Mouse (Mus musculus) adrenal gland, postnatal 14 days (tissue): ENCODE measurements at regions not wholly inside any gene's neighbourhood (a gene's known extent, or its start where the extent isn't known, plus 50 kb on each side); places are given as distances from the start of the nearest gene placed in this dataset.

Source experiments
- DNase-seq: peaks from one replicate; pipeline ENCODE4 v3.0.0; 2021; ENCODE audit warnings: mixed read lengths

DNA sequence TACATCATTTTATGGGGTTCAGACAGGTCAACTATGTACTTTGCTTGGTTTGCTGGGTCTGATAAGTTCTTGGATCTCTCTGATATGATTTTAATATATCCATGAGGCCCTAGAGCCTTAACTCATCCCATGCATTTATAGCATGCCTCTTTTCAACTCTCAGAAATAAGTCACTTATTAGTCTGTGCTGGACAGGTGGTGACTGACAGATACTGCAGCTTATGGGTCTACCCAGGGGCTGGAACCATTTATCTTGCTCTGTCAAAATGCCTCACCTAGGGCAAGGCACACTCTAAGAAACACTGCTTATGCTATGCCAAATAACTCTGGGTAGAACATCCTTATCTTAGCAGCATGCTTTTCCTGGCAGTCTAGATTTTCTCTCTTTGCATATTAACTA is 225.6 kb downstream of the Mbnl1 start:
- DNase-seq, result no peak

GRCm38 (mm10) chr3:60707139-60707538 is 234.5 kb downstream of the Mbnl1 start:
- DNase-seq, result no peak

DNA sequence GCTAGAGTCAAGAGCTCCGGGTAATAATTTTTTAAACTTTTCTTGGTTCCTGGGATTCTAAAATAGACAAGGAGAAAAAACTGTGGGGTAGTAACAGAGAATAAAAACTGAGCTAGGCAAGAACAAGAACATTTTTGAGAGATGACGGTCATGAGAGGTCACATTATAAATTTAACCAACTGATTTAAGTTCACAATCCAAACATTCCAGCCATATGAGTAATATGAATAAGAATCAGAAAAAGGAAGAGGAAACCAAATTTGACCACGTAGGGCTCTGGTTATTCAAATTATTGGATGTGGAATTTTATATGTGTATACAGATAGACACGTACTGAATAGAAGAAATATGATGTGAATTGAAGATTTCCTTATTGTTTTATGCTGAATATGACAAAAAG is 240.3 kb downstream of the Mbnl1 start:
- no peak for DNase-seq

- DNase-seq, result no peak
Observed at GRCm38 (mm10) chr3:60720322-60720721, 247.7 kb downstream of the Mbnl1 start.

GRCm38 (mm10) chr3:60731331-60731730 is 258.7 kb downstream of the Mbnl1 start:
- DNase-seq, result no peak

GRCm38 (mm10) chr3:60740543-60741294 is 261.9 kb upstream of the P2ry1 start:
- DNase-seq, result peak; percentile 17

DNA sequence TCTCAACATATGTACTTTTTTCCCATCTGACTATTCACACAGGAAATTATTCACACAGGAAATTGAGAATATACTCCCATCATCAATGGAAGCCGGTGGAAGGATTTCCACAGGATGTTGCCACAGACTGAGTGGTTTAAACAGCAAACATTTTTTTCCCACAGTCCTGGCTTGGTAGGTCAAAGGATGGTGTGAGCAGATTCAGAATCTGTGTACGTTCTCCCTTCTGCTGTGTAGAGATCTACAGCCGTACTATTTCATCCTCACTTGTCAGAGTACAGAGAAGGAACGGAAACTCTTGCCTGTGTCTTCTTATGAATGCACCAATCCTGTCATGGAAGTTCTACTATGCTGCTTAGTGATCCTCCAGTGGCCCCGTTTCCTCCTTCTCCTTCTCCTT is 261.2 kb upstream of the P2ry1 start:
- DNase-seq, result no peak

- no peak for DNase-seq
Observed at GRCm38 (mm10) chr3:60742232-60742631, 260.4 kb upstream of the P2ry1 start.

DNA sequence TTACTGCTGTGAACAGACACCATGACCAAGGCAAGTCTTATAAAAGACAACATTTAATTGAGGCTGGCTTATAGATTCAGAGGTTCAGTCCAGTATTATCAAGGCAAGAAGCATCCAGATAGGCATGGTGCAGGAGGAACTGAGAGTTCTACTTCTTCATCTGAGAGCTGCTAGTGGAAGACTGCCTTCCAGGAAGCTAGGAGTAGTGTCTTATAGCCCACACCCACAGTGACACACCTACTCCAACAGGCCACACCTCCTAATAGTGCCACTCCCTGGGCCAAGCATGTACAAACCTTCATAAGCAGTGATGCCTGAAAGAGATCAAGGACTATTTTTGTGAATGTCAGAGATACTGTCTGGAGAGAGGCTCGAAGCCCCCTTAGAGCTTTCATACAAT is 257.5 kb upstream of the P2ry1 start:
- no peak for DNase-seq

DNA sequence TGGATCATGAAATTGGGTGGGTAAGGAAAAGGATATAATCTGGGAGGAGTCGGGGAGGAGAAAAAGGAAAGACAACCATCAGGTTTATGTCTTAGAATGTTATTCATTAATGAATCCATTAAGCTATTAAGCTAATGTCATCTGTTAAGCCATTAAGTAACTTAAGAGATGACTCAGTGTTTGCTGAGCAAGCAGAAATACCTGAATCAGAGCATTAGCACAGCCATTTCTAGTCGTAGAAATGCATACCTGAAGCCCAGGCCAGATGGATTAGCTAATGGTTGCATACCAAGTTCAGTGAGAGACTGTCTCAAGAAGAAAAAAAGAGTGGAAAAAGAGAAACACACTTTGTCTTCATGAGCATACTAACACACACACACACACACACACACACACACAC is 244.0 kb upstream of the P2ry1 start:
- DNase-seq, result no peak

DNA sequence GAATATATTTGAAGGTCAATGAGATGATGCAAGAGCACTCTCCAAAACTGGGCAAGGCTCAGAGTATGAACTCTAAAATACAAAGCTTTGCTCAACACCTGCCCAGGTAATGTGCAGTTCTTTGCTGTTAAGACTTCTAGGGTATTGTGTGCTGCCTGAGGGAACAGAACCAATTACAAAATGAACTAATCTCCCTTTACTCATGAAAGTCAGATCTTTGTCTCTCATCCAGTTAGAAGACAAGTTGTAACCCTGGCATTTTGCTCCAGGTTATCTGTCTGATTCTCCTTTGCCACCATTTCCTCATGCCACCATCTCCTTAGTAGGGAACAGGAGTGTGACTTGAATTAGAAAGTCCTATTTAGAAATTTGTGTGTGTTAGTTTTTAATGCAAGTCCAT is 243.5 kb upstream of the P2ry1 start:
- no peak for DNase-seq

- peak; percentile 46 for DNase-seq
Observed at GRCm38 (mm10) chr3:60762874-60763273, 239.7 kb upstream of the P2ry1 start.

DNA sequence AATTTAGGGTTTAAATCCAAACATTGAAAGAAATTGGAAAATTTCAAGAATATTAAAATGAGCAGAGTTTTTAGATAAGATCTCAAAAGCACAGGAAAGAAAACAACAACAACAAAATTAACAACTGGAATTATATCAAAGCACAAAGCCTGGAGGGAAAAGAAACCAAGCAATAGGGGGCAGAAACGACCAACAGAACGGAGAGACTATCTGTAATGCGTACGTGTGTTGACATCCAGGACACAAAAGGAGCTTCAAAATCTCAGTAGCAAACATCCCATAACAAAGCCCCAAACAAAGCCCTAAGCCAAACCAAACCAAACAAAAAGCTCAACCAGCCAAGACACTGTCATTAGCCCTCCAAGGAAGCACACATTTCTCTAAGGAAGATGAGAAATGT is 237.5 kb upstream of the P2ry1 start:
- no peak for DNase-seq

DNA sequence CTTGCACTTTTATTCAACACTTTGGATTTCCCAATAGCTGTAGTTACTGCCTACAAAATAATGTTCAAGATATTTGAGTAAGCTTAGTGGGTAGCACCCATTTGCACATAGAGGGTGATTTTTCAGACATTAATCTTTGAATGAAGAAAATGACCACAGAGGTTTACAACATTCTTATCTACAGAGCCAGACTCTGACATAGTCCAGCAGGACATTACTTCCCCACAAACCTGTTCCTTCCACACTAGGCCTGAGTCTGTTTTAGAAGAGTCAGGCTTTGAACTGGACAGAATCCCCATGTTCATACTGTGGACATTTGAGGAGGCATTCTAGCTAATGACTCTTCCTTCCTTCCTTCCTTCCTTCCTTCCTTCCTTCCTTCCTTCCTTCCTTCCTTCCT is 233.6 kb upstream of the P2ry1 start:
- no peak for DNase-seq

- no peak for DNase-seq
Observed at GRCm38 (mm10) chr3:60771866-60772265, 230.7 kb upstream of the P2ry1 start.

GRCm38 (mm10) chr3:60773383-60773782 is 229.2 kb upstream of the P2ry1 start:
- no peak for DNase-seq

DNA sequence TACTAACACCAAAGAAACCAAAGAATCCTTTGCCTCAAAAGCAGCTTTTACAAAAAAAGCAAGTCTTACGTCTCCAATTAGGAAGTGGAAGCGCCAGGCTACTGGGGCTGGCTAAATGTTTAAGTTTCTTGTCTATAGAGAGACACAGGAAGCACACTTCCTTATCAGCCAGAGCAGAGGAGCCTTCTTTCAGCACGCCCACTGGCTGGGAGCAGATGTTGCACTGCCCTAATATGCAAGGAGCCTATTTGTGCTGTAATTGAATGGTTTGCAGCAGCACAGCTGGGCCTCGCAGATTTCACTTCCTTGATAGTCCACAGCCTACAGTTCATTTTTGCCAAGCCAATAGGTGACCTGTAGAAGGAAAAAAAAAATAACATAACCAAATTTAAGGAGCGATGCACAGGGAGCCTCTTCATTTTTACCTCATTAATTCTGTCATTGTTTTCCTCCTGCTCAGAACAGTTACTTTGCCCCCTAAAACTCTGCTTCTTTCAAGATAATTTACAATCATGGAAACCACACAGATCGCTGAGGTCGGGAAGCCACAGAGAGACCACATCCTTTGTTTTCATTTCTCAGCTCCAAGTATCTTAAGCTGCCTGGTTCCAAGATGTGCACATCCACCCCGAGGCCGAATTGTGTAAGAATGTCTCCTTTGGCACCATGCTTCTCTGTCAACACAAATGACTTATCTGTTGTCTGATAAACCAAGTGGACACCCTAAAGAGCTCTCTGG is 217.3 kb upstream of the P2ry1 start:
- peak; percentile 18 for DNase-seq

DNA sequence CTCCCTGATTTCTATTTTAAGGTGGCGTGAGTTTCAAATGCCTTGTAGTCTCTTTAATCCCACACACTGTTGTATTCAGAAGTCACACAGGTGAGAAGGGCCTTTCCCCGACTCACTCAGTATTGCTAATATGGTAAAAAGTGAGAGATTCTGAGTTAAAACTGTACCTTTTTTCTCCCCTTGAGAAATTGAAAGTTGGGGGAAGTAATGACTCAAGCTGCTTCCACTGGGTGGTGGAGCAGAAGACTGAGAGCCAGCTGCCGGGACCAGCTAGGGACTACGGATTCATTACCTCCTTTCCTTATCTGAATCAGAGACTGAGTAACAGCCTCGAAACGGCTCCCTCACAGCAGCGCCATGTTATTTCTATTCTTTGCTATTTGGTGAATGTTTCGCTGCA is 214.6 kb upstream of the P2ry1 start:
- DNase-seq, result no peak

DNA sequence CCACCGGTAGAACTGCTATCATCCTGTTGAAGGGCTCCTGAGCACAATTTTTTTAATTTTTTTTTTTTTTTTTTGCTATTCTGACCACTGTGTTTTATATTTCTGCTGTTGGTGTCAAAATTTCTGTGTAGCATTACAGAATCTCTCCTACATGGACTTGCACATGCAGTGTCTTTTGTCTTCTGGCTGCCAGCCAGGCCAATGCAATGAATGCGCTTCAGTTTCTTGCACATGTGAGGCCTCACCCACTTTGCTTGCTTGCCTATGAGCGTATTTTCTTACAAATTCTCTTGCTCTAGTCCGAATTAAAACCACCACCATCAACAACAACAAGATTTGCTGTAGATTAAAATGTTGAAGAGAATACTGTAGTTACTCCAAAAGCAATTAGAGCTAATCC is 213.2 kb upstream of the P2ry1 start:
- DNase-seq, result no peak

DNA sequence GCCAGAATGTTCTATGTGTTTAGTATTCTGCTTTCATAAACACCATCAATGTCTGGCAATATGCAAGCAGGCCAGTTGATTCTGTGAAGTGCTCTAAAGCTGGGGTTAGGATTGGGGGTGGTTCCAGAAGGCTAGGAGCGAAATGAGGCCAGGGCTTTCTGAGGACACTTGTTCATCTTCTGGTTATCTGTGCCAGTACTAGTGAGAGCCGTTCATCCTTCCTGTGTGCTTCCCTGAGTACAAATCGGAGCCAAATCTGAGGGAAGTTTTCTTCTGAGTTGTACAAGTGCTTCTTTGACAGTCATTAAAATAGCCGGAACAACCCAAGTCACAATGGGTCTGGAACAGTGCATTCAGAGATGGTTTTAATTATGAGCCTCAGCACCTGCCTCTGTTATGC is 210.4 kb upstream of the P2ry1 start:
- no peak for DNase-seq

GRCm38 (mm10) chr3:60796207-60796606 is 206.4 kb upstream of the P2ry1 start:
- DNase-seq, result no peak

- DNase-seq, result no peak
Observed at GRCm38 (mm10) chr3:60797808-60798207, 204.8 kb upstream of the P2ry1 start.

GRCm38 (mm10) chr3:60798461-60798860 is 204.1 kb upstream of the P2ry1 start:
- no peak for DNase-seq

GRCm38 (mm10) chr3:60798862-60799261 is 203.7 kb upstream of the P2ry1 start:
- no peak for DNase-seq
